Mouse (Mus musculus): ENCODE data around the gene Slc6a8. TPM values are rescaled to one million over a fixed set of nuclear protein-coding genes. Genes with fewer than 3 reads are reported as not detected.

Gene Slc6a8
- 100 to 1,000 TPM in 1 of 2 experiments, 10 to 100 TPM in 1; 62.6 to 126 TPM for total RNA-seq (2021)
- long read RNA-seq, experiment 1, transcript Slc6a8-203 (13 exons, 3,314 nt) = major isoform, 6 of 14 reads
- long read RNA-seq, experiment 1, partial matches to known transcripts = 2 of 14 reads
- long read RNA-seq, experiment 1, other reads (novel, unspliced or antisense) = 5 of 14 reads
- long read RNA-seq, experiment 2, transcript Slc6a8-203 (13 exons, 3,314 nt) = major isoform, 9 of 17 reads
- long read RNA-seq, experiment 2, partial matches to known transcripts = 3 of 17 reads
- long read RNA-seq, experiment 2, other reads (novel, unspliced or antisense) = 4 of 17 reads

DNA sequence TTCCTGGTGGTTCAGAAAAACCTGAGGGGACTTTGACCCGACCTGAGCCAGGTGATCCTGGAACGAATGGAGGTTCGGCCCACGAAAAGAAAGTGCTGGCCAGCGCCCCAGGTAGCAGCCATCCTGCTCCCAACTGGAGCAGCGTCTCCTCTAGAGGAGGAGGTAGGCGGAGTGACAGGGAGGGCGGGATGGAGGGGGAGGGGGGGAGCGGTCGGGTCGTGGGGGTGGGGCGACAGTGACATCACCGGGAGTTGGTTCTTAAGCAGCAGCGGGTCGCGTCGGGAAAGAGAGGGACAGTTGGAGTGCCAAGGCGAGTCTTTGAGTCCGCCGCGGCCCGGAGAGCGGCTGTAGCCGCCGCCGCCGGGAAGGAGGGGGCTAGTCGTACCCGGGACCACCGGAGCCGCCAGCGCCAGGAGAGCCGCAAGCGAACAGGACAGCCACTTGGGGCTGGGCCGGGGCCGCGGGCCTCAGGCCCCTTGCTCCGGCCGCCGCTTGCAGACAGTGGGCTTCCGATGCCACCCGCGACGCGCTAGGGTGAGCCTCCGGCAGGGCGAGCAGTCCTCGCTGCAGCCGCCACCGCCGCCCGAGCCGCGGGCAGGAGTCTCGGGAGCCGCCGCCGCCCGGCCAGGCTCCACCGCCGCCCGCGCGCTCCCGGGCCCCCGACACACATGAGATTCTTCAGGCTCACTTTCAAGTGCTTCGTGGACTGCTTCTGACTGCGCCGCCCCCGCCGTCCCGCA lies at the start of gene Slc6a8:
Gene Slc6a8, plus strand, starts transcription at position 272 of the 740 bp plus-strand sequence.
- DNase-seq = peak; percentile 82 to 85

DNA sequence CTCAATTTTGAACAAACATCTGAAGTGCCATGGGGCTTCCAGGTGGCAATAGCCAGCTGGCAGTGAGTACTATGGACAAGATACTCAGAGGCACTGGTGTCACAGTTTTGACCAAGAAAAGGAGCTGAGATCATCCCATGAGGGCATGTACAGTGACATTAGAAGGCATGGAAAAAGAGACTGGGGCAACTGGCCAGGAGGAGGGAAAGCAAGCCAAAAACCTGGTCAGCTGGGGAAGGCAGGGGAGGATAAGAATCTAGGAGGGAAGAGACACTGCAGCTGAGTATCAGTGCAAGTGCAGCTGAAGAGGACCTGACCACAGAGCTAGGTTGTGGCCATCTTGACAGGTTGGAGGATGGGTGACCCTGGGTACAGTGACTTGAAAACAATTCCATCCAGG lies 46.0 kb upstream of the Slc6a8 start:
- no peak for DNase-seq

- no peak for DNase-seq
Measured at GRCm38 (mm10) chrX:73635425-73635824, 37.5 kb upstream of the Slc6a8 start.

DNA sequence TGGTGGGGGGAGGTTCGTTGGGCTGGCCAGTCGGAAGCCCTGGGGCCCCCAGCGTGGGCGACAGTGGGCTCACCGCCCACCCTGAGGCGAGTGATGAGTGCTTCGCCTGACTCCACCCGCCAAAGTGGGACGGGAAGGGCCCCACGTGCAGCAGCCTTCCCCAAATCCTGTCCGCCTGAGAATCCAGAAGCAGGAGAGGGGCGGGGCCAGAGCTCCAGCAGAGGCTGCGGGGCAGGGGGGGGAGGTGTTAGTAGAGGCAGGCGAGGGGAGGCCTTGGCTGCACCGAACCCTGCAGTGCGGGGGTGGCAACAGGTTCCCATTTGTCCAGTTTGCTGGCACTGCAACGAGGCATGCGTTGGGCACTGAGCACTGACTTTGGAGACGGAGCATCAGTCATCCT lies 35.5 kb upstream of the Slc6a8 start:
- peak; percentile 15 to 37 for DNase-seq

GRCm38 (mm10) chrX:73639255-73639675 lies 33.7 kb upstream of the Slc6a8 start, which contains the start of gene Dusp9:
TSS of gene Dusp9 (plus strand) at chrX:73639419.
- DNase-seq = peak; percentile 54 to 55

DNA sequence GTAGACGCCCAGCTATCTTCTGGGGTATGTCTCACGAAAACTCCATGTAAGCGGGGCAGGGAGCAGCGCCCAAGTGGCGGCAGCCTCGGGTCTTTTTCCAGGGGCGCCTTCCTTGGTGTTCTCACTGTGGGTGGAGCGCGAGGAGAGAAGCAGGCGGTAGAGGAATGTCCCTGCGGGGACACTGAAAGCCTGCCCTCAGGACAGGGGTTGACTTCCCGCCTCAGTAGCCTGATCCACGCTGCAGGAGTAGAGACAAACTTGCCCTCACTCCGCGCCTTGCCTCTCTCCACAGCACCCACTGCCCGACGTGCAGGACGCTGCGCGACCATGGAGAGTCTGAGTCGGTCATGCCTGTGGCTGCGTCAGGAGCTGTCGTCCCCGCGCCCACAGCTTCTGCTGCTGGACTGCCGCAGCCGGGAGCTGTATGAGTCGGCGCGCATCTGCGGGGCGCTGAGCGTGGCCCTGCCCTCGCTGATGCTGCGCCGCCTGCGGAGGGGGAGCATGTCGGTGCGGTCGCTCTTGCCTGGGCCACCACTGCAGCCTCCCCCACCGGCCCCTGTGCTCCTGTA lies 33.0 kb upstream of the Slc6a8 start:
- DNase-seq = peak; percentile 17 to 23

DNA sequence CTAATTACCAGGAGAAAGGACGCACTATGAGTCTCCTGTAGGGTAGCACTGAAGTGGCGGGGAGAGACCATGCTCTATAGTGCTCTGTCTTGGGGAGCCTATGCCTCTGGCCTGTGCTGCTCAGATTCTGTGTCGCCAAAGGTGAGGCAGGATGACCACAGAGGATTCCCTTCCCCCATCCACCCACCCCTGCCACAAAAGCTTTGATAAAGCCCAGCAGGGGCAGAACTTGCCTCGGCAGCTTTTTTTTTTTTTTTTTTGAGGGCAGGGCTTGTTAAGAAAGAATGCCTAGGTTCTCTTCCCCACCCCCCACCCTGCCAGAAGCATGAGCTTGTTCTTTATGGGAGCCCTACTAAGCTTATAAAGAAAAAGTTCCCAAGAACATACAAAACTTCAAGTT lies 27.8 kb upstream of the Slc6a8 start:
- DNase-seq = no peak

GRCm38 (mm10) chrX:73650869-73651268 lies 22.1 kb upstream of the Slc6a8 start:
- DNase-seq = no peak

DNA sequence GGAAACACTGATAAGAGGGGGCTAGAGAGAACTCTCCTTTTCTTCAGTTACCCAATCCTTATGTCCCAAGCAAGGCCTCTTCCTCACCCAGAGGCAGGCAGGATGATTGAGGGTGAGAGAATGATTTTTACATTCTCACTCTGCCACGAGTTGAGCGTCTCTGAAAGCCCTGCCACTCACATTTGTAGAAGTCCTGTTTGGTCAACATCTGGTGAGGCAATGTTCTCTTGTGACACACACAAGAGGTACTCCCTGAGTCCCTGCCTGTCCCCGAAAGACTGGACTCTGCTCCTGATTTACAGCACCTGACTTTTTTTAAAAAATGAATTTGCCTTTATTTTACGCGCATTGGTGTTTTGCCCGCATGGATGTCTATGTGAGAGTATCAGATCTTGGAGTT lies 19.6 kb upstream of the Slc6a8 start:
- no peak for DNase-seq

DNA sequence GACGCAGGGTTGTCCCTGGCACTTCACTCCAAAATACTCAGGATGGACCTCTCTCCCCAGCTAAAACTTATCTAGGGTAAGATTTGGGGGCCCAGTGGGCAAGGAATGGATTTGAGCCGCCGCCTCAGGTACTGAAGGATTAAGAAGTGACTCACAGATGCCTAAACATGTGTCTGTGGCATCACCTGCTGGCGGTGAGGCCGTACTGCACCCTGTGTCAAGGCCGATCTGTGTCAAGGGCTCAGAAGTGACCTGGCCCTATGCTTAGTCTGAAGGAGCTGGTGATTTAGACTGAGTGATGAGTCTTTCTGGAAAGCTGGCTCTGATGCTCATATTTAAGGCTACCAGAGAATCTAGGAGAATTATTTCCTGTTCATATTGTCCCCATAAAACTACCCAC lies 18.8 kb upstream of the Slc6a8 start:
- peak; percentile 61 to 78 for DNase-seq

DNA sequence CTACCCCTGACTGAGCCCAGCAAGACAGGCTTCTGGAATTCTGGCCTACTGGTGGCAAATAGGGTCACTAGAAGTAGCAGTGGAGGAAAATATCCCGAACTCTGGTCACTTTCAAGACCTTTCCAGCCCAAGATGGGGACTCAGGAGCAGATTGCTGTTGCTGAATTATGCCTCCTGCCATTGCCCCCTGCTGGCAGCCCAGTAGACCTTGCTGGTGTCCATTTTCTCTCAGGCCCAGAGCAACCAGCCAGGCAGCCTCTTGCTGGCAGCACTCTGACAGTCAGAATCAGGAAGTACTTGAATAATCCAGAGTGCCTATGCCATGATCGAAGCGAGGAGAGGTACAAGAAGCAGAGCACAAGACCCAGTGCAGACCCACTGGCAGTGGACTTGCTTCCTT lies 17.4 kb upstream of the Slc6a8 start:
- DNase-seq = peak; percentile 25 to 71

DNA sequence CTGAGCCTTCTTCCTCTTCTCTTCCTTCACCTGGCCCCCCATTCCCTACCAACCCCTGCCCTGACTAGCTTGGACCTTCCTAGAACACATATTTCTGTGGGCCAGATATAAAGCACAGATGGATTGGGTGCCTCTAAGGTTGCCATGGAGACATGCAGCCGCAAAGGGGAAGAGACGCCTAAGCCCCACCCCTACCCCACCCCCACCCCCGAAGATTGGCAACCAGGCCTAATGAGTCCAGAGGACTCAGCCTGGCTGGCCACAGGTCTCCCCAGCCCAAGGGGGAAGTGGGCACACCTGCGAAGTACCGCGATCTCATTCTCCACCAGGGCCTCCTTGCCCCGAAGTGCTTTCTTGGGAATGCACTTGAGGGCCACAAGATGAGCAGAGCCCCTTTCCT lies 14.6 kb upstream of the Slc6a8 start:
- DNase-seq = no peak

DNA sequence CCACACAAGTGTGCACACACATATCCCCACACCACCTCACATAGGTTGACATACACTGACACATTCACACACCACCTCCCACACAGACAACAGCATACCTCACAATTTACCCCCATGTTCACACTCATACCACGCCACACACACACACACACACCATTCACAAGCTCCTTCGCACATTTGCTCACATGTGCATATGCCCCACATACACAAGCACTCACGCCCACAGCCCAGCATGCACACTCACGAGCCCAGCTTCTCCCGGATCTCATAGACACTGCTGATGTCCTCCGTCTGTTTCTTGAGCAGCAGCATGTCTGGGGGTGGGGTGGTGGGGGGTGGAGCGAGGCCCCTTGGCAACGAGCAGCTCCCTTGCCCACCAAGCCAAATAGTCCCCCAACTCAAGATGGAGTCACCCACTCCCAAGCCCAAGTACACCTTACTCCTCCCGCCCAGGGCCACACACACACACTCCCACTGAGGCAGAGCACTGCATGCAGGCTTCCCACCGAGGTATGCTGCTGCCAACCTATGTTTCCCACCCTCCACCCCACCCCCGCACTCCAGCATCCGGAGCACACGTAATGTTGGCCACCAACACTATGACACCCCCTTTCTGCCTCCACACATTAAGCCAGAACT lies 13.9 kb upstream of the Slc6a8 start:
- DNase-seq = no peak

DNA sequence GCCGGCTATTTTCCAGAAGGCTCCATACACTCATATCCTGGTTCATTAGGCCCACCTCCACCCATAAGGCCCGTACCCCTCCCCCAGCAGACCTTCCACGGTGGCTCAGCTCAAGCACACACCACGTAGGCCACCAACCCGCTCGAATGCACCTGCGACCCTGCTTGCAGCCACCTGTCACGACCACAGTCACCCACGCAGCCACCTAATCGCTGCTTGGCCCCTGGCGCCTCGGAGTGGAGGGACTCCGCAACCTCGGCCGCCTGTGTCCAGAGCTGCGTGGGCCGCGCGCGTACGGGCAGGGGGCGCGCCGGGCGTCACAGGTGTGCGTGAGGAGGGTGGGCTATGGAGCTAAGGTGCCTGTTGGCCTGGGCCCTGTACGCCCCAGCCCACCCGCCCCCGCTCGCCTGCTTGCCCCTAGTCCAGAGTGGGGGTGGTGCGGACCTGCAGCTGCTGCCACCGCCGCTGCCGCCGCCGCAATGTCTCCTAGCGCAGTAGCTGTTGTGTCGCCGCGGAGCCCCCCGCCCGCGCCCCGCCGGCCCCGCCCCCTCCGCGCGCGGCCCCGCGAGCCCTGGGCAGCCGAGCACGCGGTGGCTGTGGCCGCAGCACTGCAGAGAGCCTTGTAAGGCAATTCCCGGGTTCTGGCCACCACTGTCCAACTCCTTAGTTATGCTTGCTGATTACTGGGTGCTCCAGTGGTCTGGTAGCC lies 13.2 kb upstream of the Slc6a8 start, which contains the start of gene Pnck:
Gene Pnck, minus strand, starts transcription at position 543 of the 709 bp plus-strand sequence.
- DNase-seq = no peak

DNA sequence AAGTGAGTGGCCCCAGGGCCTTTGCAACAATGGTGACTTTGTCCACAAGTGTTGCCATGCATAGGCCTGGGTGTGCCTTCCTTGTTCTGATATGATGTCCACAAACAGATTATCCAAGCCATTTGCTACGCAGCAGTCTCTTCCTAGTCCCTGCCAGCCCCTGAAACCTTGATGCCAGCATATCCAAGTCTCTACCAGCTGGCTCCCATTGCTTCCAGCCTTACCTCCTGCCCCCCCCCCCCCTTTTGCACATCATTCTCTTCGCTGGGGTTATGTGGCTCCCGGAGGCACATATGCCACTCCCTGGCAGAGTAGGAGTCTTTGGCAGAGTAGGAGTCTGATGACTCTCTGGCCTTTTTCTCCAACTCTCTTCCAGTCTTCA lies 12.7 kb upstream of the Slc6a8 start:
- no peak for DNase-seq

DNA sequence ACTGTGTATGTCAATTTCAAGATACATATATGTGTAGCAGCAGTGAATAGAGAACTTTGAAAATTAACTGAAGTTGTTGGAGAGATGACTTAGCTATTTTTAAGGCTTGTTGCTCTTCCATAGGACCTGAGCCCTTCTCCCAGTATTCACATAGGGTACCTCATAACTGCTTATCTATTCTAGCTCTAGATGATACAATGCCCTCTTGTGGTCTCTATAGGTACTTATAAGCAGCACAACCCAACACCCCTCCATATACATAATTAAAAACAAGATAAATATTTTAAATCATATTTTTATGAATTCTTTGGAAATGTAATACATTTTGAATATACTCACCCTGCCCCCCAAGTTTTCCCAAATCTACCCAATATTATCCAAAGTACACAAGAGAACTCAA lies 9.8 kb upstream of the Slc6a8 start:
- DNase-seq = no peak

- DNase-seq = peak; percentile 52 to 77
Measured at GRCm38 (mm10) chrX:73672031-73672431, 919 bp upstream of the Slc6a8 start.

- no peak for DNase-seq
Measured at GRCm38 (mm10) chrX:73673619-73673967, 643 bp downstream of the Slc6a8 start.

DNA sequence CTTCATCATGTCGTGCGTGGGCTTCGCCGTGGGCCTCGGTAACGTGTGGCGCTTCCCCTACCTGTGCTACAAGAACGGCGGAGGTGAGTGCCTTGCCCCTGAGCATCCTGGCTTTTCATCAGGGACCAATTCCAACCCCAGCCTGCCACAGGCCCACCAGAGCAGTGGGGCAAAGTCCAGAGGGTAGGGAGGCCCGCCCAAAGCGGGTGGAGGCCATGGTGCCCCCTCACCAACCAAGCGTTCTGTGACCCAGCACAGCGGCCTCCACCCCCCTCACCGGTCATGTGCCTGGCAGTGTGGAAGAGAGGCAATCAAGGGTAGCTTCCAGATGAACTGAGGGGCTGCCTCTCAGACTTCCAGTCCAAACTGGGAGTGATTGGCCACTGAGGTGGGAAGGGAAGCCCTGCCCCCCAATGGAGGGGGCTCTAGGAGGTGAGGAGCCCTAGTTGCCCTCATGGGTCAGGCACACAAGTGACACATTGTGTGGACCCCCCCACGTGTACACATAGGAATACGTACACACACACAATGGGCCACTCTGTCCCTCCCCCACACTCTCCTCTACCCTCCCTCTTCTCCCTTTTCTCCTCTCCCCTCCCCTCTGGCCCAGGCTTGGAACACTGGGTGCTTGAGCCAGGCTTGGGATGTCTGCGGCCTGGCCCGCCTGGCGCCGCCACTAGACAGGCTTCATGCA lies 1.2 kb downstream of the Slc6a8 start:
- peak; percentile 29 to 45 for DNase-seq

- DNase-seq = peak; percentile 54 to 58
Measured at GRCm38 (mm10) chrX:73675231-73675630, 2.3 kb downstream of the Slc6a8 start.

DNA sequence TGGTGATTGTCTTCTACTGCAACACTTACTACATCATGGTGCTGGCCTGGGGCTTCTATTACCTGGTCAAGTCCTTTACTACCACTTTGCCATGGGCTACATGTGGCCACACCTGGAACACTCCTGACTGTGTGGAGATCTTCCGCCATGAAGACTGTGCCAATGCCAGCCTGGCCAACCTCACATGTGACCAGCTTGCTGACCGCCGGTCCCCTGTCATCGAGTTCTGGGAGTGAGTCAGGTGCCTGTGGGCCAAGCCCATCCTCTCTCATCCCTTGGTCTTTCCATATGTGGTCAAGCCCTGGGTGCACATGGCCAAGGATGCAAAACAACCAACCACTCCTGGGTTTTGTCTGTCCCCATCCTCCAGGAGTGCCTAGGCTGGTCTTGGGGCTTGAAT lies 3.7 kb downstream of the Slc6a8 start:
- no peak for DNase-seq

Data from adrenal gland, postnatal 36 days (tissue).